Mouse (Mus musculus): Measurements from ENCODE around the gene D330020A13Rik. TPM values are rescaled to one million over a fixed set of nuclear protein-coding genes. Genes with fewer than 3 reads are reported as not detected.

The D330020A13Rik gene
- polyA plus RNA-seq, 1 experiment from 2014 or later, result not detected

GRCm38 (mm10) chr6:120343992-120344391, 49.8 kb downstream of the D330020A13Rik start:
- WGBS (ENCODE audit: insufficient replicate concordance), result 63% methylated on average over 1 of the region's 1 CpGs
- Histone ChIP-seq H3K27ac (no peak overlapping the region), H3K9me3 (replicated peaks) (no peaks in the 10 kb centered on the region), H3K4me3 (replicated peaks) (no peak overlapping the region), H3K4me1 (replicated peaks) (no peaks in the 10 kb centered on the region), H3K4me2 (no peak overlapping the region), H3K36me3 (peaks cover 97% of the 10 kb centered on the region), H3K9ac (no peak overlapping the region), H3K27me3 (no peaks in the 10 kb centered on the region)
- ATAC-seq (ENCODE audit: low read depth) (no peak), DNase-seq (no peak)

Other genes with a start within 250 kb of the D330020A13Rik start
- not detected in 2 replicates for gene Ninj2, start 201.0 kb upstream of the D330020A13Rik start, polyA plus RNA-seq (2015; fragmentation: Nextera tagmentation; extraction: Ambion mirVana)
- gene B4galnt3, start 195 bp downstream of the D330020A13Rik start, polyA plus RNA-seq (2015; fragmentation: Nextera tagmentation; extraction: Ambion mirVana), result 0.16 and 0.29 TPM in 2 replicates
- gene Kdm5a, start 69.8 kb downstream of the D330020A13Rik start, polyA plus RNA-seq (2015; fragmentation: Nextera tagmentation; extraction: Ambion mirVana), result 21.8 and 24.9 TPM in 2 replicates
- gene Ccdc77, start 70.0 kb downstream of the D330020A13Rik start, polyA plus RNA-seq (2015; fragmentation: Nextera tagmentation; extraction: Ambion mirVana), result 17.2 and 21.0 TPM in 2 replicates
- gene Il17ra, start 168.9 kb downstream of the D330020A13Rik start, polyA plus RNA-seq (2015; fragmentation: Nextera tagmentation; extraction: Ambion mirVana), result 9.3 and 10.8 TPM in 2 replicates
- gene Tmem121b, start 199.4 kb downstream of the D330020A13Rik start, polyA plus RNA-seq (2015; fragmentation: Nextera tagmentation; extraction: Ambion mirVana), result not detected in 2 replicates
- 11.5 and 12.5 TPM in 2 replicates for gene Hdhd5, start 237.0 kb downstream of the D330020A13Rik start, polyA plus RNA-seq (2015; fragmentation: Nextera tagmentation; extraction: Ambion mirVana)